Mouse (Mus musculus): ENCODE data around the gene Suclg1.

DNA sequence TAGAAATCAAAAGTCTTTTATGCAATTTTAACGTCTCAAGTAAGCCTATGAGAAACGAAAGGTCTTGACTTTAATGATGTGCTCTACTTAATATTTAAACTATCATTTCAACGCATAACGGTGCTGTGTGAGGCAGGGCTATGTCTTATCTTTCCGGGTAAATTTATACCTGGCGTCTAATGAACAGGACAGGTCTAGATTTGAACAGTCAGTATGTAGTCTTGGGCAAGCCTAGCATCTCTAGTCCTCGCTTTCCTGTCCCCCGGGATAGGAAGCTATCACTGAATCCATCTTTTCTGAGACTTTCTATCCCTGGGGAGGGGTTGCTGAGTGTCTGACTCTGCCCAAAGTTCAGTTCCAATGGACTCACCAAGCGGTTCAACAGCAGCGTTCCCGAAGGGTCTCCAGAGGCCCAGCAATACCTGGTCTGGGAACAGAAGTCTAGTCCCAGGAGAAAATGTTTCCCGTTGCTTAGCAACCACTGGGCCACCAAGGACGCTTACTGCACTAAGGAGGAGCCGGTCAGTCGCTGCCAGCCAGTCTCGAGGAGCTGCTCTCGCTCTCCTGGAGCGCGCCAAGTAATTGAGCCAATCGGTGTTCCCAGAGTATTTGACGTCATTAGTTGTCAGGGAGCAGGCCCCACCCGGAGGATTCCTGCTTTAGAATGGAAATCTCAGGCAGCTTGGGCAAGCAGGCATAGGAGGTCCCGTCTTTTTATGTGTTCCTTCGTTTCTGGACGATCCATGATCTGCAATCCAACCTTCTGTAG lies 26.8 kb upstream of the Suclg1 start, which contains the start of gene Dnah6:
- TF ChIP-seq ZNF384 (IDR thresholded peaks at IDR 0.05; ENCODE audit: low read depth, low read length) (no peak), TBP (conservative IDR thresholded peaks at IDR 0.05; ENCODE audit: low read depth, low read length) (no peak), CTCF (conservative IDR thresholded peaks at IDR 0.05 in 1 of 2, IDR thresholded peaks at IDR 0.05 in 1 of 2; ENCODE audit: low read depth in 2 of 2, low read length in 2 of 2) (no peak), MXI1 (IDR thresholded peaks at IDR 0.05; ENCODE audit: low read depth, low read length) (no peak), JUND (conservative IDR thresholded peaks at IDR 0.05; ENCODE audit: low read depth, low read length) (no peak), MAFK (IDR thresholded peaks at IDR 0.05; ENCODE audit: insufficient replicate concordance, low read length) (no peak), HCFC1 (IDR thresholded peaks at IDR 0.05; ENCODE audit: low read depth, low read length) (no peak), POLR2A (IDR thresholded peaks at IDR 0.05; ENCODE audit: low read depth, low read length) (no peak), NELFE (IDR thresholded peaks at IDR 0.05; ENCODE audit: low read depth, low read length) (no peak), UBTF (IDR thresholded peaks at IDR 0.05; ENCODE audit: low read depth, low read length) (no peak)

Measured in CH12.LX (cell line).